Mouse (Mus musculus): Measurements from ENCODE around the gene Spsb4.

DNA sequence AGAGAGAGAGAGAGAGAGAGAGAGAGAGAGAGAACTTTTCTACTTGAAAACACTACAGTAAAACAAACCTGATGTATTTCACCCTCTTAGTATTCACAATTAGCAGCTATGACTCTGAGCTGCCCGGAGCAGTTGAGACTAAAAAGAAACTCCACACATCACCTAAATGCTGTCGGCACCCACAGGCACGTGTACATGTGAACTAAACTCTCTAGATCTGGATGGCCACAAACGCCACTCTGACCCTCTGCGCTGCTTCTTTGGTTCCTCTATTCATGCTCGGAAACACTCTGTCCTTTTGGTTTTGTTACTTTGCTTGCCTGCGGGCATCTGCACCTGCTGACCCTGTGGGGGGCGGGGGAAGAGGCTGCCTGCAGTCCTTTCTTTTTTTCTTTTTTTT is 23.0 kb upstream of the Spsb4 start:
- TF ChIP-seq CTCF (IDR thresholded peaks at IDR 0.05; ENCODE audit: borderline replicate concordance, control insufficient read depth, extremely low read depth, insufficient read depth, low read length, poor library complexity): no peak
- no peak for TF ChIP-seq POLR2A (IDR thresholded peaks at IDR 0.05; ENCODE audit: control insufficient read depth, extremely low read depth, insufficient read depth, low read length, poor library complexity)
